Mouse (Mus musculus) small intestine, adult 2 months (tissue): ENCODE results near the gene Adat3. TPM values are rescaled to one million over a fixed set of nuclear protein-coding genes. Genes with fewer than 3 reads are reported as not detected.

Experiments
- H3K27ac ChIP-seq: fragments of 200-500 bp; 2 replicates; pipeline ENCODE4 v1.5.1; 2012; ENCODE audit warnings: low read depth, low read length, control low read depth, inconsistent platforms; ENCODE audit not compliant: insufficient read depth
- H3K27me3 ChIP-seq: fragments of 200-500 bp; 2 replicates; pipeline ENCODE4 v1.6.1; 2012; ENCODE audit warnings: mild to moderate bottlenecking, moderate library complexity, low read length, inconsistent platforms; ENCODE audit not compliant: control insufficient read depth, insufficient read depth
- H3K36me3 ChIP-seq: fragments of 200-500 bp; 2 replicates; pipeline ENCODE4 v1.6.1; 2012; ENCODE audit warnings: mild to moderate bottlenecking, low read length, control low read depth, inconsistent platforms; ENCODE audit not compliant: control insufficient read depth, insufficient read depth
- H3K4me1 ChIP-seq: fragments of 200-500 bp; 2 replicates; pipeline ENCODE4 v1.6.1; 2012; ENCODE audit warnings: low read length, inconsistent platforms, mixed read lengths; ENCODE audit not compliant: control insufficient read depth, insufficient read depth, insufficient read length
- H3K4me3 ChIP-seq: fragments of 200-500 bp; 2 replicates; pipeline ENCODE4 v1.5.1; 2012; ENCODE audit warnings: low read depth, mild to moderate bottlenecking, control low read depth, inconsistent platforms, low read length, moderate library complexity
- CTCF ChIP-seq: fragments of 200-500 bp; IDR thresholded peaks from 2 replicates; pipeline ENCODE4 v1.5.1; 2012; ENCODE audit warnings: low read depth, mild to moderate bottlenecking, control low read depth, inconsistent platforms, low read length, moderate library complexity, mixed read lengths; ENCODE audit not compliant: insufficient replicate concordance, insufficient read length; ENCODE audit errors: extremely low read depth
- POLR2A ChIP-seq: fragments of 200-500 bp; IDR thresholded peaks from 2 replicates; pipeline ENCODE4 v1.6.1; 2012; ENCODE audit warnings: low read depth, mild to moderate bottlenecking, control low read depth, inconsistent platforms, low read length, moderate library complexity
- WGBS: fragments of 180-500 bp; shearing (Covaris S2); methylation state at CpG from one replicate; pipeline ENCODE4 v1.1.7; 2018; 5-methylcytosine and 5-hydroxymethylcytosine counted together
- polyA plus RNA-seq: library from polyadenylated mRNA; depleted of rRNA; stranded (reverse); fragments of >200 nt; gene quantifications from 2 replicates; pipeline ENCODE4 v1.2.3, GENCODE M21; 2012

Gene Adat3
- polyA plus RNA-seq, 1 experiment, result 23.9 TPM

- Histone ChIP-seq H3K36me3 (peaks cover 5% of the 10 kb centered on the region), H3K27me3 (no peaks in the 10 kb centered on the region), H3K4me3 (no peak overlapping the region), H3K27ac (no peak overlapping the region), H3K4me1 (peaks cover 29% of the 10 kb centered on the region)
- TF ChIP-seq POLR2A (no peak), CTCF (no peak)
- 88% methylated on average over 9 of the region's 9 CpGs for WGBS
Measured at GRCm38 (mm10) chr10:80620365-80620764, 17.7 kb downstream of the Adat3 start.

GRCm38 (mm10) chr10:80620796-80621689 is 18.4 kb downstream of the Adat3 start:
- H3K27me3 ChIP-seq, result no peaks in the 10 kb centered on the region
- H3K4me1 ChIP-seq, result peaks cover 30% of the 10 kb centered on the region
- H3K27ac ChIP-seq, result peak overlapping the region; percentile 94
- H3K36me3 ChIP-seq, result no peaks in the 10 kb centered on the region
- peak overlapping the region; percentile 71 for H3K4me3 ChIP-seq
- 57% methylated on average over 16 of the region's 16 CpGs for WGBS
- TF ChIP-seq CTCF (no peak), POLR2A (no peak)

GRCm38 (mm10) chr10:80621690-80621939 is 18.9 kb downstream of the Adat3 start:
- H3K27ac ChIP-seq, result peak overlapping the region; percentile 94
- no peaks in the 10 kb centered on the region for H3K27me3 ChIP-seq
- no peaks in the 10 kb centered on the region for H3K36me3 ChIP-seq
- peak overlapping the region; percentile 71 for H3K4me3 ChIP-seq
- 2% methylated on average over 9 of the region's 9 CpGs for WGBS
- H3K4me1 ChIP-seq, result peaks cover 30% of the 10 kb centered on the region
- TF ChIP-seq POLR2A (no peak), CTCF (no peak)

GRCm38 (mm10) chr10:80621940-80622660 is 19.4 kb downstream of the Adat3 start:
- H3K4me1 ChIP-seq, result peaks cover 31% of the 10 kb centered on the region
- under 1% methylated on average over 64 of the region's 64 CpGs for WGBS
- H3K4me3 ChIP-seq, result peak overlapping the region; percentile 71
- H3K36me3 ChIP-seq, result no peaks in the 10 kb centered on the region
- peak overlapping the region; percentile 94 for H3K27ac ChIP-seq
- no peaks in the 10 kb centered on the region for H3K27me3 ChIP-seq
- TF ChIP-seq POLR2A (peak; percentile 89), CTCF (peak; percentile 5; the same call in 1 of the 2 replicates)

GRCm38 (mm10) chr10:80622661-80623456 is 20.2 kb downstream of the Adat3 start, which contains the start of gene Csnk1g2:
TSS of gene Csnk1g2 (plus strand) at chr10:80622838.
- Histone ChIP-seq H3K27ac (peak within 1 kb of the TSS; percentile 94), H3K4me3 (peak within 1 kb of the TSS; percentile 71), H3K27me3 (no peaks in the 10 kb centered on the region), H3K4me1 (peaks cover 33% of the 10 kb centered on the region), H3K36me3 (no peaks in the 10 kb centered on the region)
- under 1% methylated on average over 81 of the region's 85 CpGs for WGBS
- TF ChIP-seq POLR2A (no peak; the same call in none of the 2 replicates), CTCF (0 out of 2 replicates have a peak, but pooled peaks have one; percentile 0)

- no peaks in the 10 kb centered on the region for H3K36me3 ChIP-seq
- no peaks in the 10 kb centered on the region for H3K27me3 ChIP-seq
- TF ChIP-seq CTCF (peak; percentile 9; the same call in 1 of the 2 replicates), POLR2A (0 out of 2 replicates have a peak, but pooled peaks have one; percentile 15)
- H3K4me1 ChIP-seq, result peaks cover 28% of the 10 kb centered on the region
- H3K27ac ChIP-seq, result peak overlapping the region; percentile 89
- peak overlapping the region; percentile 69 for H3K4me3 ChIP-seq
- WGBS, result 11% methylated on average over 15 of the region's 15 CpGs
Measured at GRCm38 (mm10) chr10:80623457-80624191, 20.9 kb downstream of the Adat3 start.
